Mouse (Mus musculus): ENCODE measurements around the gene Orc2. TPM values are rescaled to one million over a fixed set of nuclear protein-coding genes. Genes with fewer than 3 reads are reported as not detected.
A peak's percentile ranks its signal among the peaks of the same experiment; 100 is the strongest.

Orc2 gene
- polyA plus RNA-seq, 1 experiment from 2014 or later, result 26.6 TPM

DNA sequence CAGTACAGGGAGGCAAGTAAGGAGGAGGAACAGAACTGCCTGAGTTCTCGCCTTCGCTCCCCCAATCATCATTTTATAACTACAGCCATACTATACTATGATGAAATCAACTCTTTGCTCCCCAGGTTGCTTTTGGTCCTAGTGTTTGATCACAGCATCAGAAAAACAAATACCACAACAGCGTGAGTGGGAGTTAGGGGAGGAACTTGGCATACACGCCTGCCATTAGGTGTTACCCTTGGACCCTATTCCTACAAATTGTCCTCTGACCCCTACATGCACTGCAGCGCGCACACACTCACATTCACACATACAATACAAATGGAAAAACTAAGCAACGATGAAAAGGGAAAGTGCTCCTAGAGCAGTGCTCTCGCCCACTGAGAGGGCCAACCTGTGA lies 29.2 kb downstream of the Orc2 start:
- WGBS, result 96% methylated on average over 8 of the region's 8 CpGs
- DNase-seq (no peak), ATAC-seq (ENCODE audit: low FRiP score, low TSS enrichment) (no peak)

DNA sequence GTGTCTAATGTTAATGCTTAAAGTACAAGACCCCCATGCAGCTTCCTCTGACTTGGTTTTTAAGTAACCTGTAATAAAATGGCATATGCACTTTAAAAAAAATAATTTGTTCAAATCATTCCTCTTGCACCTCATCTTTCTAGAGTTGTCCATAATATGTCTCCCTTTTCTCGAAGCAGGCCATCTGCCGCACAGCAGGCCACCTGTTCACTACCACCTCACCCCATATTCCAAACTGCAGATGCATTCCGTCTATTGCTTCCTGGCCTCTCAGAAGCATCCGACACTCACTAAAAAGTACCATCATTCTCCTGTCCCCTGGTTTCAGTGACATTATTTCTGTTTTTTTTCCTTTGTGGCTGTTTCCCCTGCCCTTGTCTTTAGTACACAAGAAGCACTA lies 39.3 kb downstream of the Orc2 start:
- H3K9me3 ChIP-seq (ENCODE audit: control insufficient read depth, low read length), result no peaks in the 10 kb centered on the region
- DNase-seq (no peak), ATAC-seq (ENCODE audit: low FRiP score, low TSS enrichment) (no peak)
- no peaks in the 10 kb centered on the region for H3K4me1 ChIP-seq (ENCODE audit: control insufficient read depth, insufficient read depth, low read length)
- H3K27ac ChIP-seq (replicated peaks; ENCODE audit: low read depth, low read length), result no peak overlapping the region
- H3K27me3 ChIP-seq (ENCODE audit: control insufficient read depth, insufficient read depth, low read length), result no peaks in the 10 kb centered on the region
- H3K4me2 ChIP-seq (ENCODE audit: low read length), result no peak overlapping the region
- 96% methylated on average over 4 of the region's 4 CpGs for WGBS
- no peak overlapping the region for H3K4me3 ChIP-seq (replicated peaks; ENCODE audit: low read depth, low read length)
- no peak overlapping the region for H3K9ac ChIP-seq (replicated peaks; ENCODE audit: low read length)
- H3K36me3 ChIP-seq (ENCODE audit: control insufficient read depth, insufficient read depth, low read length), result peaks cover 88% of the 10 kb centered on the region

More for the DNA sequence above, 29.2 kb downstream of the Orc2 start:
- Histone ChIP-seq H3K9me3 (ENCODE audit: control insufficient read depth, low read length) (no peaks in the 10 kb centered on the region), H3K9ac (replicated peaks; ENCODE audit: low read length) (no peak overlapping the region), H3K27ac (replicated peaks; ENCODE audit: low read depth, low read length) (no peak overlapping the region), H3K4me3 (replicated peaks; ENCODE audit: low read depth, low read length) (no peak overlapping the region), H3K36me3 (ENCODE audit: control insufficient read depth, insufficient read depth, low read length) (peaks cover 80% of the 10 kb centered on the region), H3K27me3 (ENCODE audit: control insufficient read depth, insufficient read depth, low read length) (no peaks in the 10 kb centered on the region), H3K4me1 (ENCODE audit: control insufficient read depth, insufficient read depth, low read length) (no peaks in the 10 kb centered on the region), H3K4me2 (ENCODE audit: low read length) (no peak overlapping the region)

DNA sequence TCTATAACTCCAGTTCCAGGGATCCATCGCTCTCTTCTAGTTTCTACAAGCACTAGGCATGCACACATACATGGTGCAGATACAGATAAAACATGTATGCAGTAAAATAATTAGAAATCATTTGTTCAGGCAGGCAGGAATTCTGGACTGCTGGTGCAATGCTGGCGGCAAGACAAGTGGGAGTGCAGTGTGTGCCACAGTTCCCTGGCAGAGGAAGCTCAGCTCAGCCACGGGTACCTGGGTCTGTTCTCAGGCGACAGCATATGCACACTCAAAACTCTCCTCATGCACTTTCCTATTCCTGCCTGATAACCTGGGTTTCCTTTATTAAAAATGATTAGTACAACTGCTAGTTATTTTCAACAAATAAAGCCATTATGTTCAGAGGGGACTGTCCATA lies 39.9 kb downstream of the Orc2 start:
- no peaks in the 10 kb centered on the region for H3K9me3 ChIP-seq (ENCODE audit: control insufficient read depth, low read length)
- H3K4me1 ChIP-seq (ENCODE audit: control insufficient read depth, insufficient read depth, low read length), result no peaks in the 10 kb centered on the region
- no peak overlapping the region for H3K4me3 ChIP-seq (replicated peaks; ENCODE audit: low read depth, low read length)
- peaks cover 88% of the 10 kb centered on the region for H3K36me3 ChIP-seq (ENCODE audit: control insufficient read depth, insufficient read depth, low read length)
- H3K4me2 ChIP-seq (ENCODE audit: low read length), result no peak overlapping the region
- DNase-seq (no peak), ATAC-seq (ENCODE audit: low FRiP score, low TSS enrichment) (no peak)
- H3K27me3 ChIP-seq (ENCODE audit: control insufficient read depth, insufficient read depth, low read length), result no peaks in the 10 kb centered on the region
- 97% methylated on average over 4 of the region's 4 CpGs for WGBS
- no peak overlapping the region for H3K27ac ChIP-seq (replicated peaks; ENCODE audit: low read depth, low read length)
- no peak overlapping the region for H3K9ac ChIP-seq (replicated peaks; ENCODE audit: low read length)

DNA sequence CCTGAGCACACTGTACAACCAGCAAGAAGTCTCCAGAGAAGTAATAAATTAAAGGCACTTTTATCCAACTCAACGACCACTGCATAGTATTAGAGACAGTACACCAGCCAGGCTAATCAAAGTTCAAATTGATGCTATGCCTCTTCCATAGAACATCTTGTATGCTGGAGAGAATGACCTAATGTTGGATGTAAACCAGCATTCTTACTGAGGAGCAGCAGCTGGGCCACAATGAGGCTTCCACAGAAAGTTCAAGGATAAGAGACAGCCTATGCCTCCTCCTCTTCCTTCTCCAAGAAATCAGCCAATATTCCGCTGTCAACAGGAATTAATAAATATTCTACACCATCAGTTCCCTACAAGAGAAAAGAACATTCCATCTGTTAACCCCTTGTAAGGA lies 41.0 kb downstream of the Orc2 start:
- no peaks in the 10 kb centered on the region for H3K9me3 ChIP-seq (ENCODE audit: control insufficient read depth, low read length)
- no peak for ATAC-seq (ENCODE audit: low FRiP score, low TSS enrichment)
- H3K4me2 ChIP-seq (ENCODE audit: low read length), result no peak overlapping the region
- 91% methylated on average over 2 of the region's 2 CpGs for WGBS
- DNase-seq, result no peak
- H3K4me1 ChIP-seq (ENCODE audit: control insufficient read depth, insufficient read depth, low read length), result no peaks in the 10 kb centered on the region
- no peaks in the 10 kb centered on the region for H3K27me3 ChIP-seq (ENCODE audit: control insufficient read depth, insufficient read depth, low read length)
- H3K36me3 ChIP-seq (ENCODE audit: control insufficient read depth, insufficient read depth, low read length), result peaks cover 87% of the 10 kb centered on the region
- no peak overlapping the region for H3K27ac ChIP-seq (replicated peaks; ENCODE audit: low read depth, low read length)
- H3K4me3 ChIP-seq (replicated peaks; ENCODE audit: low read depth, low read length), result no peak overlapping the region
- no peak overlapping the region for H3K9ac ChIP-seq (replicated peaks; ENCODE audit: low read length)

DNA sequence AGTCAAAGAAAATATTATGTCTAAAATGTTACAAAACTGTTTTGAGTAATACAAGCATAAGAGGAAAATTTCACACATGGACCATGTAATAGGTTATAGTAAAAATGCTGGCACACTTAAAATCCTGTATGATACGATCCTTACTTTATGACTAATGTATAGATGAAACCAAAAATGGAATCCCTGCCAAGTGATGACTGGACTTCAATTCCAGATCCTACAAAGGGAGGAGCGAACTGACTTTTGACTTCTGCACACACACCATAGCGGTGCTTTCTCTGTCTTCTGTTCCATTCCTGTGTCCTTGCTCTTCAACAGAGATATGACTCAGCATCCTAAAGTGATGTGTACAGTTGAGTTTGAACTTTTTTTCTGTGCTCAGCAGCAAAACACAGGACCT lies 44.3 kb downstream of the Orc2 start:
- H3K27ac ChIP-seq (replicated peaks; ENCODE audit: low read depth, low read length), result no peak overlapping the region
- H3K4me3 ChIP-seq (replicated peaks; ENCODE audit: low read depth, low read length), result no peak overlapping the region
- H3K27me3 ChIP-seq (ENCODE audit: control insufficient read depth, insufficient read depth, low read length), result no peaks in the 10 kb centered on the region
- WGBS, result 98% methylated on average over 3 of the region's 3 CpGs
- H3K4me1 ChIP-seq (ENCODE audit: control insufficient read depth, insufficient read depth, low read length), result no peaks in the 10 kb centered on the region
- no peak overlapping the region for H3K4me2 ChIP-seq (ENCODE audit: low read length)
- DNase-seq, result no peak
- ATAC-seq (ENCODE audit: low FRiP score, low TSS enrichment), result no peak
- peaks cover 90% of the 10 kb centered on the region for H3K36me3 ChIP-seq (ENCODE audit: control insufficient read depth, insufficient read depth, low read length)
- H3K9me3 ChIP-seq (ENCODE audit: control insufficient read depth, low read length), result no peaks in the 10 kb centered on the region
- no peak overlapping the region for H3K9ac ChIP-seq (replicated peaks; ENCODE audit: low read length)

DNA sequence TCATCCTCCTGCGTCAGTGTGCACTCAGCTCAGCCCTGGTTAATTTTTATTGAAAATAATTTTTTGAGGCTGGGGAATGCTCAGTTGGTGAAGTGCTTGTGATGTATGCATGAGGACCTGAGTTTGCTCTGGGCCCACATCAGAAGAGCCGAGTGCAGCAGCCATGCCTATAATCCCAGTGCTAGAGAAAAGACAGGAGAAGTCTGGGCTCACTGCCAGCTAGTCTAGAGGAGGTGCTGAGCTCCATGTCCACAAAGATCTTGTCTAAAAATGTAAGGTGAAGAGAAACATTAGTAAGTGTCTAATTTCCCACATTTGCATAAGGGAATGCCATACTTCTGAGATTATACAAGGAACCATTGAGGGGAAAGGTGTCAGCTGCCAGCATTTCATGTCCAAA lies 46.0 kb downstream of the Orc2 start:
- Histone ChIP-seq H3K27ac (replicated peaks; ENCODE audit: low read depth, low read length) (no peak overlapping the region), H3K9me3 (ENCODE audit: control insufficient read depth, low read length) (no peaks in the 10 kb centered on the region), H3K4me1 (ENCODE audit: control insufficient read depth, insufficient read depth, low read length) (no peaks in the 10 kb centered on the region), H3K4me3 (replicated peaks; ENCODE audit: low read depth, low read length) (no peak overlapping the region), H3K4me2 (ENCODE audit: low read length) (no peak overlapping the region), H3K27me3 (ENCODE audit: control insufficient read depth, insufficient read depth, low read length) (no peaks in the 10 kb centered on the region), H3K9ac (replicated peaks; ENCODE audit: low read length) (no peak overlapping the region), H3K36me3 (ENCODE audit: control insufficient read depth, insufficient read depth, low read length) (peaks cover 88% of the 10 kb centered on the region)
- DNase-seq, result peak; percentile 12
- no peak for ATAC-seq (ENCODE audit: low FRiP score, low TSS enrichment)
- WGBS, result 81% methylated on average over 2 of the region's 2 CpGs

DNA sequence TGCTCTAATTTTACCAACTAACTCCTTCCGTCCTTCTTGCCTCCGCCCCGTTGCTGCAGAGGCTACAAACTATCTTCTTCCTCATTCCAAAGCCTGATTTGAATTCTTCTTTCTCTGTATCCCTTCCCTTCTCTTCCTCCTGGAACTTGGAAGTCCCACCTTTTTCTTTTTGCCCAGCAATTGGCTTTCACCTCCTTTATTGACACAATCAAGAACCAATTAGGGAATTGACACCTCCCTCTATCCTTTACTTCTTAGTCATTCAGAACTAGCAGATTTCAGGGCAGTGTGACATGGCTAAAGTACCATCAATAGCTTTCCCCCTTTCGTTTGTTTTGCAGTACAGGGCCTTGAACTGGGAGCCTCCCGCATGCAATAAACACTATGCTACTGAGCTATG lies 46.7 kb downstream of the Orc2 start:
- no peaks in the 10 kb centered on the region for H3K4me1 ChIP-seq (ENCODE audit: control insufficient read depth, insufficient read depth, low read length)
- no peak overlapping the region for H3K4me2 ChIP-seq (ENCODE audit: low read length)
- no peak overlapping the region for H3K9ac ChIP-seq (replicated peaks; ENCODE audit: low read length)
- ATAC-seq (ENCODE audit: low FRiP score, low TSS enrichment), result no peak
- peaks cover 88% of the 10 kb centered on the region for H3K36me3 ChIP-seq (ENCODE audit: control insufficient read depth, insufficient read depth, low read length)
- 94% methylated on average over 5 of the region's 5 CpGs for WGBS
- no peaks in the 10 kb centered on the region for H3K27me3 ChIP-seq (ENCODE audit: control insufficient read depth, insufficient read depth, low read length)
- DNase-seq, result no peak
- no peaks in the 10 kb centered on the region for H3K9me3 ChIP-seq (ENCODE audit: control insufficient read depth, low read length)
- no peak overlapping the region for H3K27ac ChIP-seq (replicated peaks; ENCODE audit: low read depth, low read length)
- H3K4me3 ChIP-seq (replicated peaks; ENCODE audit: low read depth, low read length), result no peak overlapping the region

DNA sequence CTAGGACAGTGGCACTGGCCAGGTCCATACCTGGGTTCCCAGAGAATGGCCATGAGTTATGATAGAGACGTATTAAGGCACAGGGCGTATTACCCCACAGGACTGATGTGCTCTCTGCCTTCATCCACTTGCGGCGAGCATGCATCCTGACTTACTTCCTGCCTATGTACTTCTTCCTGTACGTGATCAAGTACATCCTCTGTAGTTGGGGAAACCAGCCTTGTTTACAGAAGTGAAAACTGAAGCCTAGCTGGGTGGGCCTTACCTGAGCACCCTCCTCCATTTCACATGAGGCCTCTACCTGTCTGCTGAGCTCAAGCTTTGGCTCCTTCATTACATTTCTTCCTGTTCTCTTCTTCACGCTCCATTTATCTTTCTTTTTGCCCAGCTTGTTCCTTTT lies 50.6 kb downstream of the Orc2 start:
- Histone ChIP-seq H3K27me3 (ENCODE audit: control insufficient read depth, insufficient read depth, low read length) (no peaks in the 10 kb centered on the region), H3K36me3 (ENCODE audit: control insufficient read depth, insufficient read depth, low read length) (peaks cover 73% of the 10 kb centered on the region), H3K9ac (replicated peaks; ENCODE audit: low read length) (no peak overlapping the region), H3K27ac (replicated peaks; ENCODE audit: low read depth, low read length) (no peak overlapping the region), H3K9me3 (ENCODE audit: control insufficient read depth, low read length) (no peaks in the 10 kb centered on the region), H3K4me3 (replicated peaks; ENCODE audit: low read depth, low read length) (no peak overlapping the region), H3K4me1 (ENCODE audit: control insufficient read depth, insufficient read depth, low read length) (no peaks in the 10 kb centered on the region), H3K4me2 (ENCODE audit: low read length) (no peak overlapping the region)
- WGBS, result 96% methylated on average over 6 of the region's 6 CpGs
- DNase-seq (no peak), ATAC-seq (ENCODE audit: low FRiP score, low TSS enrichment) (no peak)

DNA sequence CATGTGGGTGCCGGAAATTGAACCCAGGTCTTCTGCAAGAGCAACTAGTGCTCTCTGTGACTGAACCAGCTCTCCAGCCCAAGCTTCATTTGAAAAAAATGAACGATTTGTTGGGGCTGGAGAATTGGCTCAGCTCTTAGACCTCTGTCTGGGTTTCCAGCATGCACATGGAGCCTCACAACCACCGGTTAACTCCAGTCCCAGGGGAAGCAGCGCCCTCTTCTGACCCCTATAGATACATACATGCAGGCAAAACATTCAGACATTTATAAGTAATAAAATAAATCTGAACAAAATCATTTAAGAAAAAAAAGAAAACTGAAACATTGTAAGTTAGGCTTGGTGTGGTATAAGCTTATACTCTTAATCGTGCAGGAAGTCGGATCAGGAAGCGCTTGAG lies 56.5 kb downstream of the Orc2 start:
- 88% methylated on average over 7 of the region's 7 CpGs for WGBS
- Histone ChIP-seq H3K27ac (replicated peaks; ENCODE audit: low read depth, low read length) (no peak overlapping the region), H3K9ac (replicated peaks; ENCODE audit: low read length) (no peak overlapping the region), H3K4me1 (ENCODE audit: control insufficient read depth, insufficient read depth, low read length) (peaks cover 18% of the 10 kb centered on the region), H3K4me3 (replicated peaks; ENCODE audit: low read depth, low read length) (no peak overlapping the region), H3K36me3 (ENCODE audit: control insufficient read depth, insufficient read depth, low read length) (peaks cover 35% of the 10 kb centered on the region), H3K4me2 (ENCODE audit: low read length) (no peak overlapping the region), H3K9me3 (ENCODE audit: control insufficient read depth, low read length) (no peaks in the 10 kb centered on the region), H3K27me3 (ENCODE audit: control insufficient read depth, insufficient read depth, low read length) (no peaks in the 10 kb centered on the region)
- no peak for ATAC-seq (ENCODE audit: low FRiP score, low TSS enrichment)
- DNase-seq, result no peak

All from midbrain, embryonic 14.5 days (tissue).